In the genomic region with DNA sequence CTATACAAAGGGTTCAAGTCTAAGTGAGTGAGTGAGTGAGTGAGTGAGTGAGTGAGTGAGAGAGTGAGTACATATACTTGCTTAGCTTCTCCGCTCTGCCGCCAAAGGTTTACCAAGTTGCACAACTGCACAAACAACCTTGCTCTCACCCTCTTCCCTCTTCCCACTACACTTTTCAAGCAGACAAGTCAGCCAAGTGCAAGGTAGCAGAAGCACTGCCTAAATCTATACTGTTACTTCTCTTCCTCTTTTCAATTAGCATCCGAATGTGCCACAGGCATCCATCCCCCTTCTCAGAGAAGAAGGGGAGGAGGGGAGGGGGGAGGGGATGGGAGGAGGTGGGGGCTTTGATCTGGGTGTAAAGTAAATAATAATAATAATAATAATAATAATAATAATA, we compare ENCODE assay signal across 21 mouse cellular contexts.
DNase-seq lines count a peak whose midpoint lies in the region; ATAC-seq and TF ChIP-seq lines count a peak whose summit lies in the region.
"Had no signal": no experiment of that assay in that cellular context is flagged by ENCODE, and none has a peak within 500 bp of the region (broad histone marks: within the 10 kb centered on the region; RNA-seq: fewer than 3 reads in every experiment).

No protein-coding gene starts in this region.

- no peaks in the 10 kb centered on the region for H3K9me3 ChIP-seq in G1E (replicated peaks)
- H3K9me3 ChIP-seq: embryonic facial prominence, embryonic 10.5 days; embryonic facial prominence, embryonic 12.5 days; forebrain, embryonic 13.5 days; forebrain, embryonic 15.5 days had no signal

- DNase-seq in 416B (ENCODE audit: low read depth) (peak; percentile 20), G1E (ENCODE audit: low spot score) (peak; percentile 25), MEL-GATA-1-ER (ENCODE audit: extremely low read depth, low read depth) (peak; percentile 53)
- DNase-seq in adrenal gland, adult 8-10 months = no peak
- no peak for DNase-seq in left cerebral cortex, postnatal 4 days
- DNase-seq: adrenal gland, adult 2 months; adrenal gland, postnatal 14 days; adrenal gland, postnatal 36 days; B cell, adult 2 months; cerebellum, adult 11-12 months; cerebellum, adult 2 months; cerebellum, adult 9-10 months; cerebellum, postnatal 10 days; cerebellum, postnatal 25 days; forebrain, postnatal 0 days had no signal

- no peak for TF ChIP-seq CTCF in G1E (IDR thresholded peaks at IDR 0.05; ENCODE audit: low read depth, low read length)

- H3K27me3 ChIP-seq in G1E (ENCODE audit: insufficient read depth, low read length) = no peaks in the 10 kb centered on the region
- H3K27me3 ChIP-seq: CH12.LX; embryonic facial prominence, embryonic 12.5 days; forebrain, embryonic 13.5 days; forebrain, embryonic 15.5 days had no signal

- no peak overlapping the region for H3K4me3 ChIP-seq in G1E (ENCODE audit: low read depth, low read length)
- H3K4me3 ChIP-seq: embryonic facial prominence, embryonic 10.5 days; embryonic facial prominence, embryonic 12.5 days; forebrain, embryonic 13.5 days; forebrain, embryonic 15.5 days had no signal

- ATAC-seq in G1E (ENCODE audit: extremely low read depth, insufficient number of reproducible peaks, low FRiP score, poor library complexity, severe bottlenecking) = peak; percentile 91
- ATAC-seq: CD4-positive, CD25-positive, alpha-beta regulatory T cell, adult 4 months; forebrain, embryonic 13.5 days; forebrain, embryonic 15.5 days; forebrain, postnatal 0 days had no signal

- H3K36me3 ChIP-seq in G1E (replicated peaks) = peaks cover 6% of the 10 kb centered on the region

- peaks cover 9% of the 10 kb centered on the region for H3K4me1 ChIP-seq in G1E (ENCODE audit: insufficient read depth, low read depth, low read length)
- H3K4me1 ChIP-seq: embryonic facial prominence, embryonic 10.5 days; forebrain, embryonic 13.5 days; forebrain, embryonic 15.5 days had no signal

- intact Hi-C loops in left cerebral cortex, postnatal 4 days (cut with DNase I) = no loop called here

Comparison
In these comparisons a context has a peak if more than half of its experiments do, and no peak if none do; other contexts are left out.
1. DNase-seq: peak in 416B (single experiment), G1E (single experiment) and MEL-GATA-1-ER (single experiment); none in adrenal gland, adult 8-10 months (single experiment) and left cerebral cortex, postnatal 4 days (single experiment).